Comparison of ENCODE assay signal across 24 mouse cellular contexts in the genomic region with DNA sequence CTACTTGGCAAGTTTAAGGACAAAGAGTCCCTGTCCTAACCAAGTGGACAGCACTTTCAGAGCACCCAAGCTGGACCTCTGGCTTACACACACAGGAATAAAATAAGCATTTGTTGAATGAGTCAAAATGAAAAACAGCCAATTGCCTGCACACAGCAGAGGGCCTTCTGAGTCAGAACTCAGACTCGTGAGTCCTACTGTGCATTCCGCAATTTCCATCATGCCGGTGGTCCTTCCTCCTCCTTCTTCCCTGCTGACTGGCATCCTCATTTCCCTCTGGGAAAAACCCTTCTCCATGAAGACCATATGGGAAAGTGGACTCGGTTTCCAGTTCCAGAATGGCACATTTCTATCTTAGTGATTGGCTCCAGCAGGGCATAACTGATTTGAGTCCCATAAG.
"Had no signal": no experiment of that assay in that cellular context is flagged by ENCODE, and none has a peak within 500 bp of the region (broad histone marks: within the 10 kb centered on the region; RNA-seq: fewer than 3 reads in every experiment).

No protein-coding gene starts in this region.

- H3K4me1 ChIP-seq: heart, embryonic 12.5 days; liver, embryonic 12.5 days had no signal

- H3K9ac ChIP-seq: heart, embryonic 12.5 days; hindbrain, embryonic 13.5 days; hindbrain, embryonic 15.5 days; kidney, embryonic 15.5 days; limb, embryonic 13.5 days; limb, embryonic 15.5 days; liver, embryonic 12.5 days; liver, embryonic 14.5 days had no signal

- H3K27me3 ChIP-seq: heart, embryonic 12.5 days; hindbrain, embryonic 15.5 days; limb, embryonic 15.5 days; liver, embryonic 12.5 days had no signal

- ATAC-seq: hindbrain, postnatal 0 days; intestine, embryonic 16.5 days; liver, embryonic 12.5 days had no signal

- H3K4me2 ChIP-seq: heart, embryonic 12.5 days; hindbrain, embryonic 13.5 days; hindbrain, embryonic 15.5 days; kidney, embryonic 15.5 days; limb, embryonic 13.5 days; limb, embryonic 15.5 days; liver, embryonic 12.5 days had no signal

- H3K9me3 ChIP-seq: heart, embryonic 10.5 days; heart, embryonic 12.5 days; hindbrain, embryonic 13.5 days; hindbrain, embryonic 15.5 days; kidney, embryonic 15.5 days; limb, embryonic 13.5 days; limb, embryonic 15.5 days; liver, embryonic 12.5 days had no signal

- DNase-seq: gastrocnemius, postnatal 14 days; gastrocnemius, postnatal 36 days; heart, adult 18-20 months; heart, postnatal 10 days; heart, postnatal 36 days; kidney, adult 11 months; kidney, adult 2 months; kidney, adult 9 months; kidney, postnatal 36 days; layer of hippocampus, adult 9-11 months; layer of hippocampus, postnatal 36 days; left cerebral cortex, postnatal 4 days had no signal

- H3K4me3 ChIP-seq: heart, embryonic 10.5 days; heart, embryonic 12.5 days; hindbrain, embryonic 13.5 days; hindbrain, embryonic 15.5 days; kidney, embryonic 15.5 days; limb, embryonic 13.5 days; limb, embryonic 15.5 days; liver, embryonic 12.5 days had no signal

- H3K36me3 ChIP-seq: heart, embryonic 10.5 days; heart, embryonic 12.5 days; hindbrain, embryonic 13.5 days; hindbrain, embryonic 15.5 days; kidney, embryonic 15.5 days; limb, embryonic 13.5 days; limb, embryonic 15.5 days; liver, embryonic 12.5 days had no signal

- H3K27ac ChIP-seq: heart, embryonic 10.5 days; hindbrain, embryonic 13.5 days; hindbrain, embryonic 15.5 days; hindbrain, postnatal 0 days; kidney, embryonic 15.5 days; kidney, postnatal 0 days; limb, embryonic 13.5 days; limb, embryonic 15.5 days; liver, embryonic 12.5 days; liver, embryonic 14.5 days had no signal
